Mouse (Mus musculus): Measurements from ENCODE around the gene Acvr2b.
"Not testable (repeated sequence)": the region's sequence is repeated elsewhere in the genome, so short reads cannot be mapped to it uniquely, and the experiment has no call there.

Acvr2b gene

DNA sequence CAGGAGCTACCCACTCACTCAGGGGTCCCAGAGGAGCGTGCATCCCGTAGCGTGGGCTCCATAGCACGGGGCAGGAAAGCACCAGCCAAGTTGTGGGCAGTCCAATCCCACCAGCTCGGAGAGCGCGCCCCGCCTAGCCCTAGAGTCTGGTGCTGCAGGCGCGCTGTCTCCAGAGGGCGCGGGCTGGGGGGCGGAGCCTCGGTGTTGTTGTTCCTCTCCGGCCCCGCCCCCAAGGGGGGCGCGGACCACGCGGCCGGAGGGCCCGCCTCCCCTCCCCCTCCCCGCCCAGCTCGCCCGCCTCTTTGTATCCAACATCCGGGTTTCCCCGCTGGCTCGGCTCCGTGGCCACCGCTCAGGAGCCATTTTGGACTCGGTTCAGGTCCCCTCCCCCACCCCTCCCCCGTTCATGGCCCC is at the start of gene Acvr2b:
TSS of gene Acvr2b (plus strand) at position 318 of the 414 bp plus-strand sequence.
- DNase-seq = peak; percentile 96

DNA sequence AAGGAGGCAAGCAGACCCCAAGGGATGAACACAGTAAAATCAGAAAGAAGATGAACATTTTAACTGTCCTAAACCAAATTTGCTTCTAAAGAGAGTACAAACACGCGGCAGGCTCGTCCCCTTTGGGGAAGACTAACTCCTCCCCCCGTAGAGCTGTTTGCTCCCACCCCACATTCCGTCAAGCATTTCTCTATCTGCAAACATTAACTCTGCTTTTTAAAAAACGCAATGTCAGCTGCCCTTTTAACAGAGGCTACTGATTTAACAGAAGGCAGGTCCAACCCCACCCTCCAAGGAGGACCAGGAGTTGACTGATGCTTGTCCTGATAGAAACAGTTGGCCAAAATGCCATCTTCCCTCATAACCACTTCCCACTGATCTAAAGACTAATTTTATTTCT is 48.0 kb upstream of the Acvr2b start:
- no peak for DNase-seq

DNA sequence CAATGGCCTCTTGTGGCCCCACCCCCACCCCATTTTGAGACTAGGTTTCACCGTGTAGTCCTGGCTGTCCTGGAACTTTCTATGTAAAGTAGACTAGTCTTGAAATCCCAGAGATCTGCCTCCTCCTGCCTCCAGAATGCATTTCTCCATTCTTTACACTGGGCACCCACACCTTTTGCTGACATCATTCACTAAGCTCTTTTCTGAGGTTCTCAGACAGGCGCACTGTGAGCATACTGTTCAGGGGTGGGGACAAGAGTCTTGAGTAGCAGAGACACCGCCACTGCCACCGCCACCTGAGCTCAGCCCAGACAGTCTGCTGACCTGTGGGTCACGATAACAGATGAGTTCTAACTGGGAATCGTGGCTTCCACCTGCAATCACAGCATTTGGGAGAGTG is 46.0 kb upstream of the Acvr2b start:
- DNase-seq = no peak

DNA sequence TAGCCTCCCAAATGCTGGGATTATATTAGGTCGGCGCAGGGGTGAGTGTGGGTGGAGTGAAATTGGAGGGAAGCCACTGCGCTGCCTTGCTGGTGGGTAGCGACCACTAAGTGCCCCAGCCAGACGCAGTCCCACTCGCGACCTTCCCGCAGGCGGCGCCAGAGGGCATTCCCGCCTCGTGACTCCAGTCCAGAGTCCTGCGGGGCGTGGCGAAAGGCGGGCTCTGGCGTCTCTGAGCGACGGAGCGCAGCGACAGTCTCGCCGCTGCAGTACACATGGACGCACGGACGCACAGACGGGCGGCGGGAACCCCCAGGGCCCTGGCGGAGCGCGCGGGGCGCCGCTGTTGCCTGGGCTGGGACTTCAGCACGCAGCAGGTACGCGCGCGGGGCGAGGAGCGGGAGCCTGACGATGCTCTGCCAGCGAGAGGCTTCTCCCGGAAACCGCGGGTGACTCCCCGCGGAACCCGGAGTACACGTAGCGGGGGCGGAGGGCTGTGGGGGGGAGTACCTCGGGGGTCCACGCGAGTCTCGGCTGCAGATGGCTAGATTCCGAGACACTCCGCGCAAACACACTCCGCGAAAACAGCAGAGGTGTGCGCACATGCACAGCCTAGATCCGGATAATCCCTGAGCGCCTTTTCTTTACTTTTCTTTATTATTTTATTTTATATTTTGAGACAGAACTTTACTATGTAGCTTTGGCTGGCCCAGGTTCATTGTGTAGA is 44.4 kb upstream of the Acvr2b start, which contains the start of gene Xylb:
TSS of gene Xylb (plus strand) at position 51 of the 727 bp plus-strand sequence.
- DNase-seq = peak; percentile 91

DNA sequence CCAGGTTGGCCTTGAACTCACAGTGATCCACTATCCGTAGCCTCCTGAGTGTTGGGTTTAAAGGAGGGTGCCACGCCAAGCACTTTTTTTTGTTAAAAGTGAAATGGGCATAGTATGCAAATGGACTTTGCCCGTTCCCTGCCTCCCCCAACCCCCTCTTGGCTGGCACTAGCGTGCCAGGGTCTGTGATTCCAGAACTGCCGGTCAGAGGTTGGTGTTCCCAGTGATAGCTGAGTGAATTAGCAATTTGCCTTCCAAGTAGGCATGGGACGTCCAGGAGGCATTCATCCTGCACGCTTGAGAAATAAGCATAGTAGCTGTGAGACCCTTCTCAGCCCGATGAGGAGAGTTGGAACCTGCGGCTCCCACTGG is 43.9 kb upstream of the Acvr2b start:
- DNase-seq = no peak

DNA sequence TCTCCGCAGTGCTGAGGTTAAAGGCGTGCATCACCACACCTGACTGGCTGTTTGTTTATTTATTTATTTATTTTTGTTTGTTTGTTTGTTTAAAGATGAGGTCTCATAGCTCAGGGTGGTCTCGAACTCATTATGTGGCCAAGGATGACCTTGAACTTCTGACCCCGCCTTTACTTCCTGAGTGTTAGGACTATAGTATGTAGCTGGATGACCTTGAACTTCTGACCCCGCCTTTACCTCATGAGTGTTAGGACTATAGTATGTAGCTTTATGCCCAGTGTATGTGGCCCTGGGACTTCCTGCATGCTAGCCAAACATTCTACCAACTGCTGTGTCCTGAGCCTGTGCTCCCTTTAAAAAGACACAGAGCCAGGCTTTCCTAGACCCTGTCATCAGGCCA is 40.5 kb upstream of the Acvr2b start:
- no peak for DNase-seq

DNA sequence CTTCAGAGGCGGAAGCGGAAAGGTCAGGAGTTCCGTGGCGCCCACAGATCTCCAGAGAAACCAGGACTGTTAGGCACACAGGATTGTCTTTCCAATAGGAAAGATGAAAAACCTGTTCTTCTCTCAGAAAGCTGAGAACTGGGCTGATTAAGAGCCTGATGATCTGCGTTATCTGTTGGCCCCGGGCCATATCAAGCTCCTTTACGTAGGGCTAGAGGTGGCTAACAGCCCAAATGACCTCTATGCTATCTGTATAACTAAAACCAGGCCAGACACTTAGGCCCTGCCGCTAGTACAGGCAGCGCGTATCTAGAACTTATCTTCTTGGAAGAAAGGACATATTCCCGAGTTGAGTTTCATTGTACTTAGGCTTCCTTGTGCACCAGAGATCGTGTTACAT is 38.7 kb upstream of the Acvr2b start:
- no peak for DNase-seq

DNA sequence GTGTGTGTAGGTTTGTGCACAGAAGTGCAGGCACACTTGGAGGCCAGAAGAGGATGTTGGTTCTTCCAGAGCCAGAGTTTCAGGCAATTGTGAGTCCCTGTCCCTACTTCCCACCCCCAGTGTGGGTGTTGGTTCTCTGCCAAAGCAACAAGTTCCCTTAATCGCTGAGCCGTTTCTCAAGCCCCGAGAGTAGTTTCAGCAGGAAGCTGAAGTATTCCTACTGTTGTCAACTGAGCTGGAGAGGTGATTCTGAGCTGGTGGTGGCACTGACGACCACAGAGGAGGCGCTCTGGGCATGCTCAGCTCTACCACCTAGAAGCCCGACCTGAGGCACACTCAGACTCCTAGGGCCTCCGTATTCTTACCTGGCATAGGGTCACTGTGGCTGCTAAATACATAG is 36.6 kb upstream of the Acvr2b start, which contains the start of gene Slc22a14:
TSS of gene Slc22a14 (minus strand) at position 270 of the 400 bp plus-strand sequence.
- peak; percentile 52 for DNase-seq

DNA sequence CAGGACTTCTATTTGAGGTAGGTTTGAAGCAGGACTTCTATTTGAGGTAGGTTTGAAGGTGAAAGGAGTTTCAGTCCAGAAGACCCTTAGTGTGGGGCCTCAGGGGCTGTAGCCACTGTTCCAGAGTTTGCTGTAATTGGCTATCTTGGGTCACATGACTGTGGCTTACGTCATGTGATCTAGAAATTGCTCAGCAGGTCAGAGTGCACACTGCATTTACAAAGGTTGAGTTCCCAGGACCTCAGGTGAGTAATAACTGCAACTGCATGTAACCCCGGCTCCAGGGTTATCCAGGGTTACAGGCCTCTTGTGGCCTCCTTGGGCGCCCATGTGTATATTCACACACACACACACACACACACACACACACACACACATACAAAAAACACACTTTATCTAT is 33.6 kb upstream of the Acvr2b start:
- no peak for DNase-seq

DNA sequence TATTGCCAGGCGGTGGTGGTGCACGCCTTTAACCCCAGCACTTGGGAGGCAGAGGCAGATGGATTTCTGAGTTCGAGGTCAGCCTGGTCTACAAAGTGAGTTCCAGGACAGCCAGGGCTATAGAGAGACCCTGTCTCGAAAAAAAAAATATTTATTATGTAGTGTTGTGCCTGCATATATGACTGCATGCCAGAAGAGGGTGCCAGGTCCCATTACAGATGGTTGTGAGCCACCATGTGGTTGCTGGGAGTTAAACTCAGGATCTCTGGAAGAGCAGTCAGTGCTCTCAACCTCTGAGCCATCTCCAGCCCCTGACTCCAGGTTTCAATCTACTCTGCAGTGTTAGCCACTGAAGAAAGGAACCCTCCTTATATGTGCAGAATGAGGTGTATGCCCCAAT is 31.1 kb upstream of the Acvr2b start:
- DNase-seq = not testable (repeated sequence)

DNA sequence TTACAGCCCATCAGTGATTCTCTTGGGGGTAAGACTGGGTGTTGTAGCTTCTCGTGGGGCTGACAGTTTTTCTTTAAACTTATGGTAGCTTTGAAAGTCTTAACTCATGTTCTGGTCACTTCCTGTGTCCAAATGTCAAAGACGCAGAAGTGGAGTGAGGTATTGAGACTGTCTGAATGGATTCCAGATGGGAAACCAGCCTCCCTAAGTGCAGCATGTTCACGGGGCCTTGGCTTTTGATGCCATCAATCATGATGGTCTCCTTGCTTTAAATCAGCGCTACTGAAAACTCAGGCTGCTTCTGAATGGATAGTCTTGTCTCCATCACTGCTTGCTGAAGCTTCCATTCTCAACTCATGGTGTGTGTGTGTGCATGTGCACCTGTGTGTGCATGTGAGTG is 30.7 kb upstream of the Acvr2b start:
- DNase-seq = no peak

DNA sequence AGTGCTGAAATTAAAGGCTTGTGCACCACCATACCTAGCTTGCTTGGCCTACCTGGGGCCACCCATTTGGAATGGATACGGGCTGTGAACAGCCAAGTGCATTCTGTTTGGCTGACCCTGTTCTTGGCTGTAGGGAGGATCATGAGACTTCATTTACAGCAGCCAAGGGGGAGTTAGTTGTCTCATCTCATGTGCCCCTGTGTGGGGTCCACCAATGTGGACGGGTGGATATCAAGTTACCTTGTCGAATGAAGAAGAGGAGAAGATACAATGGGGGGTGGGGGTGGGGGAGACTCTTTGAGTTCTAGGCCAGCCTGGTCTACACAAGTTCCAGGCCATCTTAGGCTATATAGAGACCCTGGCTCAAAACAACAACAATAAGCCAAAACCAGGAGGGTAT is 26.9 kb upstream of the Acvr2b start:
- DNase-seq = no peak

DNA sequence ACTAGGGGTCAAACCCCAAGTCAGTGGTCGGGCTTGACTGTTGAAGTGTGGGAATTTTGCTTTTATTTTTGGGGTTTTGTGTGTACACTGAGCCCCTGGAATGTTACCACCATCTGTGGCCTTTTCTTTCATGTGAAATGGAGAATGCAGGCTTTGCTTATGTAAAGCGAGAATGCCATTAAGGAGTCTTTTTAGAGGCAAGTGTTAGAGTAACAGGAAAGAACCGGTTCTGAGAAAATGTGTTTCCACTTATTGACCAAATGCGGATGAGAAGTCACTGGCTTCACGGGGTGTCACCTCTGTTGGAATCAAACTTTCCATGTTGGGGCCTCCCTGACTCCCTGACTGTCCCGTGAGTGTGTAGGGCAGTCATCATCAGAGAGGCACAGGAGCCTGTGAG is 26.4 kb upstream of the Acvr2b start:
- no peak for DNase-seq

DNA sequence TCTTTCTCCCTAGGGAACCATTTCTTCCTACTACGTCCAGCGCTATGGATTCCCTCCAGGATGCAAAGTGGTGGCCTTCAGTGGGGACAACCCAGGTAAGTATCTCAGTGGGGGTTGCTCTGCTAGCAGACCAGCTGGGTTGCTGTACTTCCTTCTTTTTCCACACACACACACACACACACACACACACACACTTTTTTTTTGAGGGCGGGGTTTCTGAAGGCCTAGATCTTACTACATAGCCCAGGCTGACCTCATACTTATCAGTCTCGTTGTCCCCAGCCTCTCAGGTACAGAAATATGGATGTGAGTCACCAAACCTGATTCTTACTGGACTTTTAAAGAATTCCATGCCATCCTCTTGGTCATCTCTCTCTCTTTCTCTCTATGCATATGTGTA is 23.7 kb upstream of the Acvr2b start:
- DNase-seq = no peak

DNA sequence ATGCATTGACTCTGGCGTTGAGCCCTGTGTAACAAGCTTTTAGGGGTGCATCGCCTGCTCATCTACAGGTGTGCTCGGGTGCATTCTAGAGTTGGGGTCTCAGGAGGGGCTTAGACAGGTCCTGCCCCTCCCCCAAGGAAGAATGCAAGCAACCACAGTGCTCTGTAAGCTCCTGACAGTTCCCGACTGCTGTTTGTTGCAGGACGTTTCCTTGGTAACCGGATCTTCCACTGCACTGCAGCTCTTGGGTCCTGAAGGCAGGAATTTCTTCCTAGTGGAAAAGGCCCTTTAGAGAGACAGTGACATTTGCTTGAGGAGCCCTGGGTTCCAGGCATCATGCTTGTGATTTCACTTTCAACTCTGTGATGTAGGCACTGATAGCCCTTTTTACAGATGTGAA is 19.3 kb upstream of the Acvr2b start:
- DNase-seq = peak; percentile 24

DNA sequence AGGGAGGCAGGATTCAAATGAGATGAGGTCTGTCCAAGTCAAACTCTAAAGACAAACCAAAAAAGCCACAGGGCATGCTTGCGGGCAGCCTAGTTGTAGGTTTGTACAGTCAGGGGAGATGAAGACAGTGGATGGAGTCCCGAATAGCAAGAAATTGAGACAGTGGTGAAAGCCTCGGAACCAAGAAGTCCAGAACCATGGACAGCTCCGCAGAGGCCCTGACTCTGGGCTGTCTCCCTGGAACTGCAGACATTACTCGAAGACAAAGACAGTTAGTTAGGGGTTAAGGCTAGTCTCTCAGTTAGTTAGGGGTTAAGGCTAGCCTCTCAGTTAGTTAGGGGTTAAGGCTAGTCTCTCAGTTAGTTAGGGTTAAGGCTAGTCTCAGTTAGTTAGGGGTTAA is 13.0 kb upstream of the Acvr2b start:
- no peak for DNase-seq

DNA sequence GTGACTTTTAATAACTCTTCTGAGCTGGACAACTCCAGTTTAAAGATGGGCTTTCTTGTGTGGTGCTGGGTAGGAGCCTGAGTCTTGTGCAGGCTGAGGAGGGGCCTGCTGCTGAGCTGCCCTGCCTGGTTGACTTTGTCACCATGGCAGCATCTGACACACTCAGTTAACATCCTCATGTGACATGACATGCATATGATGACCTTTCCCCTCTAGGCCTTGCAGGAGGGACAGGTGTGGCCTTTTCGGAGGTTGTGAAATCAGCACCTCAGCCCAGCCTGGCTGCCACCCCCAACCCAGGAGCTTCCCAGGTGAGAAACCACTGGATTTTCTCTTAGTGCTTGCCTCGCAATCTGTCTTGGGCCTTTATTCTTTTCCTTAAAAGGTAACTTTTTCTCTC is 11.7 kb upstream of the Acvr2b start:
- DNase-seq = no peak

DNA sequence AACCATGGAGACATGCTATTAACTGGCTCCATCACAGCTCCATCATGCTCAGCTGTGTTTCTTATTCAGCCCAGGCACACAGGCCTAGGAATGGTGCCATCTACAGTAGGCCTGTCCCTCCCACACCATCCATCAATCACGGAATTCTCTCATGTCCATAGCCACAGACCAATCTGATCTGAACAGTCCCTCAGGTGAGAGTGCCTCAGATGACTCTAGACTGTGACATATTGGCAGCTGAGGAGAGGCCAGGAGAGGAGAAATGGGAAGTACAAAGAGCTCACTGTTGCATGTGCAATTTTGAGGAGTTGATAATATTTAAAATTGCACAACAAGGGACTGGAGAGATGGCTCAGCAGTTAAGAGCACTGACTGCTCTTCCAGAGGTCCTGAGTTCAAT is 7.1 kb upstream of the Acvr2b start:
- DNase-seq = no peak

DNA sequence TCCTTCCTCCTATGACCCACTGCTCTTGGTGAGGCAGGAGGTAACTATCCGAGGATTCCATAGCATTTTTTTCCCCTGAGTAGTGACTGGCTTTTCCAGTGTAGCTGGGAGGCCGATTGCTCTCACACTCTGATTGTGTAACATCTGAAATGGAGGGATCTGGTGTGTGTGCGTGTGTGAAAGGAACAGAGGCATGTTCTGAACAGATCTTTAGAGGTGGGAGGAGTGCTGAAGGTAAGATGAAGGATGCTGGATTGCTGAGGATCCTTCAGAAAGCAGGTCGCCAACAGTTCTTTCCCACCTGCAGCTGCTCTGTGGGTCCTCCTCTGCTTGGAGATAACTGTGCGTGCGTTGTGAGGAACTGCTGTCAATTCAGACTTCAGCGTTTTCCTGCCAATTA is 567 bp upstream of the Acvr2b start:
- DNase-seq = no peak

DNA sequence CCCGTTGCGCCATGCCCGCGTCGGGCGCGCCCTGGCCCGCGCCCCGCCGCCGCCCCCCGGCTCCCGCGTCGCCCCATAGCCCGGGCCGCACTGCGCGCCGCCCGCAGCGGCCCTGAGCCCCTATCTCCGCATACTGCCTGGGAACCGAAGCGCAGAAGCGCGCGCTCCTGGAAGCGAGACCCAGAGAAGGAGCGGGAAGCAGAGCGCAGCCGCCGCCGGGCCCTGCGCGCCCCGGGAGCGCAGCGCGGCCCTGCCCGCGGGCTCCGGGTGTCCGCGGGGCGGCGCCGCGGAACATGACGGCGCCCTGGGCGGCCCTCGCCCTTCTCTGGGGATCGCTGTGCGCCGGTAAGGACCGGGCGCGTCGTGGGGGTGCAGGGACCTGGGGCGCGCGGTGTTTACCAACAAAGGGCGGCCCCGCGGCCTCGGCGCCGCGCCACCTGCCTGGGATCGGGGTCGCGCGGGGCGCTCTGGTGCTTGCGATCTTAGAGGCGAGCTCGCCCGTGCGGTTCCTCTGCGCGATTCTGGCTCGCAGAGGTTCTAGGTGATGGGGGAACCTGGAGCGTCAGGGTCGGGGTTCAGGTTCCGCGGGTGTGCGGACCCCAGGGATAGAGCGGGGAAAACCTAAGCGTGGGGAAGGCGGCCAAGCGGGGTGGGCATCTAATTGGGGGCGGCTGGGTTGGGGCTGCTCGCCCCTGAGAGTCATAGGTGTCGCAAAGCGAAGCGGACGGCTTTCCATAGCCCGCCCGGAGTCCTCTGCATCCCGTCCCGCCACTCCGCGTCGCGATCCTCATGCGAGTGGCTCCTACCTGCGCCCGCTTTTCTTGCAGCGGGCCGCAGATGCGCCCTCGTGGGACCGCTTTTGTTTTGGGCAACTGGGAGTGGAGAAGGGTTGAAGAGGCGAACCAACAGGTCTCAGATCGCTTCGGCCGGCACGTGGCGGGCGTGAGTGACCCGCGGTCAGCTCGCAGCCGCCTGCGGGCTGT is 626 bp downstream of the Acvr2b start:
- peak; percentile 47 for DNase-seq

DNA sequence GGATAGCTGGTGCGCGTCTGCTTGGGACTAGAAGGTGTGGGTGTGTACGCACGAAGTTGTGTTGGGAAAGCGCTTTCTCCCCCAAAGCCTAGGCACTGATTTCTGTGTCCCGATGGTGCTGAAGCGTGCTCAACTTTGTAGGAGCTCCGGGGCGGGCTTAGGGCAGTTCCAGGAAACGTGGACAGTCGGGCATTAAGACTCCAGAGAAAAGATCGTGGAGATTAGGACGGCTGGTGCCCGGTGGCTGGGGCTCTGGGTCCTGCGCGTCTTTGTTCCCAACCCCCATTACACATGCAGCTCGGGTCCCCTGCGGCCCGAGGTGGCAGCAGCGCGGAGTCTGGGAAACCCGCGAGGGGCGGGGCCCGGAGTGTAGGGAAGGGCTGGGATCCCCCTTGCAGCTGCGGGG is 1.3 kb downstream of the Acvr2b start:
- DNase-seq = peak; percentile 25

DNA sequence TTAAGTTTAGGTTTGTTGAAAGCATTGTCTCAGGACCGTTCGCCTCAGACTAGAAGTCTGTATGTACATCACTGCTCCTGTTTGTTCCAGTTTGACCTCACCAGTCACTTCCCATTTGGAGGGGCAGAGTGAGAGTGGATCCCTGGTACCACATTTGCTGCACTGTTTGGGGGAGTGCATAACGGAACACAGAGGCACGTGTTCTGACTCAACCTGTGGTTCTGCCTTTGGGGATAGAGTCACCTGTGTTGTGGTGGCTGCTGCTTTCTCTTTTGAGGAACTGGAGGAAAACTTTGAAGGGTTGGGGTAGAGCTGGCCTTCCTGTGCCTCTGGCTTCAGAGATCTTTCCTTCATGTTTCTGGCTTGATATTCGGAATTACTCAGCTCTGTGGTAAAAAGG is 2.2 kb downstream of the Acvr2b start:
- DNase-seq = no peak

DNA sequence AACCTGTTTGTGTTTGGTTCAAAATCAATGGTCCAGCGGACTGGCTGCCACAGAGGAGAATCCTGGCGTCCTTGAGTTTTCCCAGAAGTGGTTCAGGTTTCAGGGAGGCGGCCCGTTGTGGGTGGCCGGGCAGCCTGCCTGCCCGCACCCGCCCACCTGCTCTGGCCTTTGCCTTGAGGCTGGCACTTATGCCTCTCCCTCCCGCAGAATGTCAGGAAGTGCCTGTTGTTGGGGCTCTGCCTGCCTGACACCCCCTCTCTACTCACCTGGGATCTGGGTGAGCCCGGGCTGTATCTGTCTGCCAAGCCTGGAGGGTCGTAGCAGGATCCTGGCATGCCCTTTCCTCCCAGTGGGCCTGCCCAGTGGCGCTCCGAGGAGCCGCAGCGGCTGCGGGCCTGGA is 6.0 kb downstream of the Acvr2b start:
- DNase-seq = no peak
